Mouse (Mus musculus): ENCODE measurements around the gene Gm17728. TPM values are rescaled to one million over a fixed set of nuclear protein-coding genes. Genes with fewer than 3 reads are reported as not detected.
"Not testable (repeated sequence)": the region's sequence is repeated elsewhere in the genome, so short reads cannot be mapped to it uniquely, and the experiment has no call there.

Gene Gm17728
- not detected in 2 replicates for polyA plus RNA-seq (2015; fragmentation: Nextera tagmentation; extraction: Ambion mirVana)

DNA sequence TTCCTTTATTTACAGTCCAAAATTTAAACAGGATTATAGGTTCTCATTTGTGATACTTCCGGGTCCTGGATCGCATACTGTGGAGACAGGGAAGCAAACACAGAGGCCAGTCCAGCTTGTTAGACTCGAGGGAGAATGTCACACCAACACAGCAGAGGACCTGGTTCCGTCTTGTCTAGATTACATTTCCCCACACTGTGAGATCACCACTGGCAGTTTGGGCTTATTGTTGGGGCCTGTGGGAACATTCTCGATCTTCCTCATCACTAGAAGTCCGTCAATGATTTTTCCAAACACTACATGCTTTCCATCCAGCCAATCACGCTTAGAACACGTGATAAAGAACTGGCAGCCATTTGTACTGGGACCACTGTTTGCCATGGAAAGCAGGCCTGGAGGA, at the start of gene Gm17728:
Gm17728 (plus strand) TSS at position 301 of the 400 bp plus-strand sequence.
- H3K27me3 ChIP-seq; H3K36me3 ChIP-seq; H3K4me3 ChIP-seq; H3K4me2 ChIP-seq; H3K27ac ChIP-seq; H3K9ac ChIP-seq; H3K4me1 ChIP-seq; ATAC-seq (ENCODE audit: insufficient number of reproducible peaks, low FRiP score, low TSS enrichment, low read depth); H3K9me3 ChIP-seq: not testable (repeated sequence)
- 87% methylated on average over 8 of the region's 8 CpGs for WGBS

DNA sequence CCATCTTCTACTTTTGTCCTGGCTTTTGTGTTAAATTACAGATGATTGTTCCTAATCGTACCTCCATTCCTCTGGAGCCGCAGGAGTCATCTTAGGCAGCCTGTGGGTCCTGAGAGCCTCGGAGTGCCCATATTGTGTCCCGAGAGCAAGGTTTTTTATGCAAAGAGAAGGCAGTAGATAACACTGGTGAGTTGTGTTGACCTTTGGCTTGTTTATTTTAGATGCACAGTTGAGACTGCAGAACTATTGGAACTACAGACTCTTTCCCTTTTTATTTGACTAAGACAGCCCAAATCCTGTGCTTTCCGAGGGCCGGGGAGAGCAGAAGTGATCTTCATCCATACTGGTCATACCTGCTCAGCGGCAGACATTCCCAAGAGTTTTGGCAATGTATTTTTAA, 24.4 kb upstream of the Gm17728 start:
- 86% methylated on average over 7 of the region's 7 CpGs for WGBS

DNA sequence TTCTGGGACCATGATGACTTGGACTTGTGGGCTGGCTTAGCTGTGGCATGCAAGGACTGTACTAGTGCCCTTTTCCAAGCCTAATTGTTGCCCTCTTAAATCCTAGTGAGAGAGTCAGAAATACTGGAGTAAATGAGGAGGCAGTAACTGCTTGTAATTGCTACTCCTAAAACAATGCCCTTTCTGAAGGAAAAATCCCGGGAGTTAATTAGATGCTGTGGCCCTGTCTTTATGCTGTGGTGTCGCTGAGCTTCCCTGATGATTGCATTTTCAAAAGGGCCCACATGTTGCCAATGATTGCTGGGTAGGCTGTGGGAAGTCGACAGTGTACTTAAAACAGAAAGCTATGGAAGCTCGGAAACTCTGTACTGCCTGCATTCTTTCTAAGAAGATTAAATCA, 23.3 kb upstream of the Gm17728 start:
- no peak overlapping the region for H3K4me2 ChIP-seq
- WGBS: 27% methylated on average over 4 of the region's 4 CpGs
- no peak for ATAC-seq (ENCODE audit: insufficient number of reproducible peaks, low FRiP score, low TSS enrichment, low read depth)
- no peaks in the 10 kb centered on the region for H3K36me3 ChIP-seq
- H3K9ac ChIP-seq: no peak overlapping the region
- no peak overlapping the region for H3K4me3 ChIP-seq
- no peaks in the 10 kb centered on the region for H3K4me1 ChIP-seq
- no peak overlapping the region for H3K27ac ChIP-seq
- H3K27me3 ChIP-seq: no peaks in the 10 kb centered on the region
- no peaks in the 10 kb centered on the region for H3K9me3 ChIP-seq

More for the DNA sequence above, 24.4 kb upstream of the Gm17728 start:
- H3K4me2 ChIP-seq: no peak overlapping the region
- H3K27me3 ChIP-seq: no peaks in the 10 kb centered on the region
- H3K36me3 ChIP-seq: no peaks in the 10 kb centered on the region
- H3K4me3 ChIP-seq: no peak overlapping the region
- no peak overlapping the region for H3K27ac ChIP-seq
- no peaks in the 10 kb centered on the region for H3K4me1 ChIP-seq
- H3K9ac ChIP-seq: no peak overlapping the region
- ATAC-seq (ENCODE audit: insufficient number of reproducible peaks, low FRiP score, low TSS enrichment, low read depth): no peak
- H3K9me3 ChIP-seq: no peaks in the 10 kb centered on the region

DNA sequence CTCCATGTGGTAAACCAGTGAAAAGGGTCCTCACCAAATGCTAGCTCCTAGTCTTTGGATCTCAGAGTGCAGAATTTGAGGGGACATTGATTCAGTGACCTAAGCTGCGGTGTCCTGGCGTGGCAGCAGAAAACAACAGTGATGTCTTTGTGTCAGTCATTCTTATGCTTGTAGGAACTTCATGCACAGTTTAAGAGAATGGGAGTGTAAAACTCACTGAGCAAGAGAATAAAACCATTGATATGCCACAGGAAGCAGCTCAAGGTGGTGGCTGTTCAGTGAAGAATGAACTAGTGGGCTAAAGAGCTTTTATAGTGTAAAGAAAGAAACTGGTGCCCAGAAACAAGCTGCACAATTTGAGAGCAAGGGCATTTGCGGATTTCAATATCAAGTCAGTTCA, 17.9 kb upstream of the Gm17728 start:
- Histone ChIP-seq H3K9me3 (no peaks in the 10 kb centered on the region), H3K4me1 (no peaks in the 10 kb centered on the region), H3K27me3 (no peaks in the 10 kb centered on the region), H3K4me2 (no peak overlapping the region), H3K9ac (no peak overlapping the region), H3K27ac (no peak overlapping the region), H3K4me3 (no peak overlapping the region), H3K36me3 (no peaks in the 10 kb centered on the region)
- ATAC-seq (ENCODE audit: insufficient number of reproducible peaks, low FRiP score, low TSS enrichment, low read depth): no peak
- 85% methylated on average over 3 of the region's 3 CpGs for WGBS

DNA sequence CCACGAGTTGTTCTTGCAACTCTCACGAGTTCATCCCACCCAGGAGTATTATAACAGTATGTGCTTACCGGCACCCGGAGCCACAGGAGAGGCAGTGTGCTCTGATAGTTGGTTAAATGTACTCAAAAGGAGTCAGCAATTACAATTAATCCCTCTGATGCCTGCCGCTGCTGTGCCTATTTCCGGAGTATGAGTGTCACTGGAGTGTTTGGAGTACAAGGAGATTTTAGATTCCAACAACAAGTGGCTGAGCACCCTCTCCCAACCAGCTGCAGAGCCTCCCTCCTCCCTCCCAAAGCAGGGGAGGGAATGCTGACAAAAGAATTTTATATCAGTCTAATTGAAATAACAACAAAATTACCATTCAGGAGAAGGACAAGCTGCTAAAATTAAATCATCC, 14.2 kb upstream of the Gm17728 start:
- no peak overlapping the region for H3K4me2 ChIP-seq
- ATAC-seq (ENCODE audit: insufficient number of reproducible peaks, low FRiP score, low TSS enrichment, low read depth): no peak
- 59% methylated on average over 6 of the region's 6 CpGs for WGBS

DNA sequence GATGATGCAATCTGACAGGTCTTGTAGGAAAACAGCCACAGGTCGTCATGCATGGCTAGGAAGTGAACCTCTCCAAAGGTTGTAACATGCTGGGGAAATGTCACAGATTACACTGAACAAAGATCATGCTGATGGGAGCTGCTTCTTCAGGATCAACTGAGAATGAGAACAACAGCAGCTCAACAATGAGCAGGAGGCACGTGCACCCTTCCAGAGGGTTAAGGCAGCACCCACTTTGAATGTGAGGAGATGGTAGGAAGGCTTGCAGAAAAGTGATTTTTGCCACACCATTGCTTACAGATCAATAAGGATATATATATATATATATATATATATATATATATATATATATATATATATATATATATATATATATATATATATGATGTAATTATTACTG, 2.8 kb upstream of the Gm17728 start:
- Histone ChIP-seq H3K4me3 (no peak overlapping the region), H3K27me3 (no peaks in the 10 kb centered on the region), H3K9ac (no peak overlapping the region), H3K9me3 (no peaks in the 10 kb centered on the region), H3K36me3 (no peaks in the 10 kb centered on the region), H3K4me1 (no peaks in the 10 kb centered on the region), H3K4me2 (no peak overlapping the region), H3K27ac (no peak overlapping the region)
- ATAC-seq (ENCODE audit: insufficient number of reproducible peaks, low FRiP score, low TSS enrichment, low read depth): no peak
- 78% methylated on average over 2 of the region's 2 CpGs for WGBS

More for the DNA sequence above, 14.2 kb upstream of the Gm17728 start:
- H3K36me3 ChIP-seq: no peaks in the 10 kb centered on the region
- H3K9ac ChIP-seq: no peak overlapping the region
- H3K4me1 ChIP-seq: no peaks in the 10 kb centered on the region
- no peaks in the 10 kb centered on the region for H3K9me3 ChIP-seq
- no peak overlapping the region for H3K4me3 ChIP-seq
- no peak overlapping the region for H3K27ac ChIP-seq
- no peaks in the 10 kb centered on the region for H3K27me3 ChIP-seq

DNA sequence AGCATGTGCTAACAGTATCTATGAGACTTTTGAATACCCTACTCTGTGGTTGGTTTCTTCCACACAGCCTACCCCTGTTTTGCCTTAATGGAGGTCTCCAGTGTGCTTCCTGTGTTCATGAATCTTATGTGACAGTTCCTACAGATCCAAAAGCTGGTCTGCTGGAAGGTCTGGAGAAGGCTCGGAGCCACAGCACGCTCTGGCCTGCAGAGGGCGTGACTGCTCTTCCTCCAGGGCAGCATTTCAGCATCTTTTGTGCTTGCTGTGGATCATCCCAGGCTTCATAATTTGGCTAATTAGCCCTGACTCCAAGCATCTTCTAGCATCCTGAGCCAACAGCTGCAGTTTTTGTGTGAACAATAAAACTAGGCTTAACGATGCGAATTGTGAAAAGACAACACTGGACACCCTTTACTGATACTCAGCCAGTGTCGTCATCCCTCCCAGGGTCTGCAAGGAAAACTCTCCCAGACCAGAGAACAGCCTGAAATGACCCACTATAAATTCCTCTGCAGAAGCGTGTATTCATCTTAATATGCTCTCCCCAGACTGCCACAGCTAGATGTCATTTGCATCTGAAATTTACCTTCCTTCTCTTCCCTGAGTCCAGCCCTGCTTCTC, 6.6 kb downstream of the Gm17728 start:
- Histone ChIP-seq H3K4me1 (no peaks in the 10 kb centered on the region), H3K27ac (no peak overlapping the region), H3K4me3 (no peak overlapping the region), H3K9me3 (no peaks in the 10 kb centered on the region), H3K4me2 (no peak overlapping the region), H3K36me3 (no peaks in the 10 kb centered on the region), H3K9ac (no peak overlapping the region), H3K27me3 (no peaks in the 10 kb centered on the region)
- WGBS: 43% methylated on average over 7 of the region's 7 CpGs
- no peak for ATAC-seq (ENCODE audit: insufficient number of reproducible peaks, low FRiP score, low TSS enrichment, low read depth)

DNA sequence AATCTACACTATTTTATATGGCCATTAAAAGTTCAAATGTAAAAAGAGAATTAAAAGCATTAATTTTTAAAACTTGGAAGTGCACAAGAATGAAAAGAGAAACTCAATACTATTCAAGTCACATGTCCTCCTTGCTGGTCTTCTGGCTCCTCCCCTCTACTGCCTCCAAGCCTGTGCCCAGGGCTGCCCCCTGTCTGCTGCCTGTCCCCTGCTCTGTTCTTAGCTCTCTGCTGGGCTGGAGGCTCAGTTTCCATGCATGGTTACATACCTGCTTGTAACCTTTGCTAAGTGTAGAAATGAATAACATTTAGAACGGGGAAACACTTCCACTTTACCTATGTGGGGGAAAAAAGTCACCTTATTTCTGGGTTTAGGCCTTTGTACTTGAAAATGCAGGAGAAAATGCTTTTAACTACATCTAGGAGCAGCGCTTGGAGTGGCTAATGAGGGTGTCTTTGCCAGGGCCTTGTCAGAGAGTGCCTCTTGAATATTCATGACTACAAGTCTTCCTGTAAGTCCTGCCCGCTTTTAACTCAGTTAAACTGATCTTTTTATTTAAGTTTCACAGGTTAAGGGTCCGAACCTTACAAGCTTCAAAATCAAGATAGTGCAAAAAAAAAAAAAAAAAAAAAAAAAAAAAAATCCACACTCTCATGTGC, 18.3 kb downstream of the Gm17728 start:
- no peaks in the 10 kb centered on the region for H3K27me3 ChIP-seq
- no peak overlapping the region for H3K4me2 ChIP-seq
- WGBS: 67% methylated on average over 4 of the region's 4 CpGs
- ATAC-seq (ENCODE audit: insufficient number of reproducible peaks, low FRiP score, low TSS enrichment, low read depth): no peak
- H3K9me3 ChIP-seq: no peaks in the 10 kb centered on the region; the same call in 1 of the 2 replicates
- no peaks in the 10 kb centered on the region for H3K36me3 ChIP-seq
- no peak overlapping the region for H3K4me3 ChIP-seq
- no peaks in the 10 kb centered on the region for H3K4me1 ChIP-seq
- no peak overlapping the region for H3K9ac ChIP-seq
- H3K27ac ChIP-seq: no peak overlapping the region

DNA sequence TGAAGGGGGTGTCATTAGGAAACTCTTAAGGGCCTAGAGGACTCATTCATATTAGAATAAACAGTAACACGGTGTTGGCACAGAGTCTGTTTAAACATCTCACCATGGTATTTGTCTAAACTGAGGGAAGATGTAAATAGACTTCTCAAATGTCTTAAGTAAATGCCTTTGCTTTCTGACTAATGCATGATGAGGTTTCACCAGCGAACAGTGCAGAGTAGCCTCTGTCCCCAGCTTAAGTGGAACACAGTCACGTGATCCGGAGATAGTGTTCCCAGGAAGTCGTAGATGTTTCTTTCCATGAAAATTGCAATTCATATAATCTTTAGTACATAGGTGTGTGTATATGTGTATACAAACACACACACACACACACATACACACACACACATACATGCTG, 34.5 kb downstream of the Gm17728 start:
- Histone ChIP-seq H3K4me3 (no peak overlapping the region), H3K36me3 (no peaks in the 10 kb centered on the region), H3K4me1 (no peaks in the 10 kb centered on the region), H3K4me2 (no peak overlapping the region), H3K9me3 (no peaks in the 10 kb centered on the region), H3K9ac (no peak overlapping the region), H3K27me3 (no peaks in the 10 kb centered on the region), H3K27ac (no peak overlapping the region)
- ATAC-seq (ENCODE audit: insufficient number of reproducible peaks, low FRiP score, low TSS enrichment, low read depth): no peak
- 86% methylated on average over 5 of the region's 5 CpGs for WGBS

DNA sequence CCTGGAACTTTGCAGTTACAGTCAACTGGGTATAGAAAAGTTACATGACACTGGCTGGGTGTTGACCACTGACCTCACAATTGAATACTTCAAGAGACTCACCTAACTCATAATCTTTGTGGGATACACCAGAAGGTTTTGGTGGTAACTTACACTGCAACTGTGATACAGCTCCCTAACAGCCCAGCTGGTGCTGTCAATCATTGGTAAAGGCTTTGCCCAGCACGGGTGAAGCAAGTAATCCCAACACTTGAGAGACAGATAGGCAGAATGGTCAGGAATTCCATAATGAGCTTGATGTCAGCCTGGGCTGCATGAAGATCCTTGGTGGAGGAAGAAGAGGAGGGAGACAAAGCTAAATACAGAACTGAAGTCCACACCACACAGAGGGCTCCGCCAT, 39.0 kb downstream of the Gm17728 start:
- Histone ChIP-seq H3K4me1 (no peaks in the 10 kb centered on the region), H3K36me3 (no peaks in the 10 kb centered on the region), H3K4me2 (no peak overlapping the region), H3K27me3 (no peaks in the 10 kb centered on the region), H3K4me3 (no peak overlapping the region), H3K9ac (no peak overlapping the region), H3K9me3 (no peaks in the 10 kb centered on the region), H3K27ac (no peak overlapping the region)
- ATAC-seq (ENCODE audit: insufficient number of reproducible peaks, low FRiP score, low TSS enrichment, low read depth): no peak
- 77% methylated on average over 2 of the region's 2 CpGs for WGBS
